Mouse (Mus musculus): Measurements from ENCODE around the gene Tstd1. TPM values are rescaled to one million over a fixed set of nuclear protein-coding genes. Genes with fewer than 3 reads are reported as not detected.

The Tstd1 gene
- total and polyA plus RNA-seq, 2 experiments from 2014 or later = 2.3 TPM; not detected in 1

- Histone ChIP-seq H3K9me3 (ENCODE audit: low read length) (no peaks in the 10 kb centered on the region), H3K36me3 (ENCODE audit: insufficient read depth, low read length) (no peaks in the 10 kb centered on the region), H3K27ac (no peak overlapping the region), H3K4me3 (ENCODE audit: low read length) (no peak overlapping the region), H3K9ac (replicated peaks; ENCODE audit: low read length) (no peak overlapping the region), H3K27me3 (ENCODE audit: insufficient read depth, low read length) (no peaks in the 10 kb centered on the region), H3K4me1 (ENCODE audit: insufficient read depth, low read length) (no peaks in the 10 kb centered on the region), H3K4me2 (ENCODE audit: low read depth, low read length) (no peak overlapping the region)
- WGBS = 79% methylated on average over 4 of the region's 4 CpGs
- DNase-seq (ENCODE audit: low spot score) = no peak
- ATAC-seq = no peak
- TF ChIP-seq CTCF (IDR thresholded peaks at IDR 0.05; ENCODE audit: low read depth) = no peak
These were observed 28.6 kb upstream of the Tstd1 start for GRCm38 (mm10) chr1:171390101-171390500.

GRCm38 (mm10) chr1:171401821-171402220 lies 16.9 kb upstream of the Tstd1 start:
- Histone ChIP-seq H3K27ac (no peak overlapping the region), H3K9ac (replicated peaks; ENCODE audit: low read length) (no peak overlapping the region), H3K4me1 (ENCODE audit: insufficient read depth, low read length) (no peaks in the 10 kb centered on the region), H3K9me3 (ENCODE audit: low read length) (no peaks in the 10 kb centered on the region), H3K4me3 (ENCODE audit: low read length) (no peak overlapping the region), H3K4me2 (ENCODE audit: low read depth, low read length) (no peak overlapping the region), H3K27me3 (ENCODE audit: insufficient read depth, low read length) (no peaks in the 10 kb centered on the region), H3K36me3 (ENCODE audit: insufficient read depth, low read length) (no peaks in the 10 kb centered on the region)
- 75% methylated on average over 4 of the region's 4 CpGs for WGBS
- ATAC-seq (no peak), DNase-seq (ENCODE audit: low spot score) (no peak)
- no peak for TF ChIP-seq CTCF (IDR thresholded peaks at IDR 0.05; ENCODE audit: low read depth)

- Histone ChIP-seq H3K9ac (replicated peaks; ENCODE audit: low read length) (no peak overlapping the region), H3K36me3 (ENCODE audit: insufficient read depth, low read length) (no peaks in the 10 kb centered on the region), H3K27ac (no peak overlapping the region), H3K9me3 (ENCODE audit: low read length) (no peaks in the 10 kb centered on the region), H3K4me2 (ENCODE audit: low read depth, low read length) (no peak overlapping the region), H3K4me1 (ENCODE audit: insufficient read depth, low read length) (no peaks in the 10 kb centered on the region), H3K4me3 (ENCODE audit: low read length) (no peak overlapping the region), H3K27me3 (ENCODE audit: insufficient read depth, low read length) (no peaks in the 10 kb centered on the region)
- no peak for ATAC-seq
- no peak for TF ChIP-seq CTCF (IDR thresholded peaks at IDR 0.05; ENCODE audit: low read depth)
- DNase-seq (ENCODE audit: low spot score) = no peak
- 91% methylated on average over 9 of the region's 9 CpGs for WGBS
These were observed 15.7 kb upstream of the Tstd1 start for GRCm38 (mm10) chr1:171402991-171403390.

GRCm38 (mm10) chr1:171407263-171407662 lies 11.4 kb upstream of the Tstd1 start:
- no peak overlapping the region for H3K4me3 ChIP-seq (ENCODE audit: low read length)
- H3K27ac ChIP-seq = no peak overlapping the region
- ATAC-seq (no peak), DNase-seq (ENCODE audit: low spot score) (no peak)
- H3K4me2 ChIP-seq (ENCODE audit: low read depth, low read length) = no peak overlapping the region
- H3K36me3 ChIP-seq (ENCODE audit: insufficient read depth, low read length) = no peaks in the 10 kb centered on the region
- no peaks in the 10 kb centered on the region for H3K4me1 ChIP-seq (ENCODE audit: insufficient read depth, low read length)
- no peak overlapping the region for H3K9ac ChIP-seq (replicated peaks; ENCODE audit: low read length)
- WGBS = 72% methylated on average over 5 of the region's 5 CpGs
- H3K9me3 ChIP-seq (ENCODE audit: low read length) = no peaks in the 10 kb centered on the region
- no peaks in the 10 kb centered on the region for H3K27me3 ChIP-seq (ENCODE audit: insufficient read depth, low read length)
- TF ChIP-seq CTCF (IDR thresholded peaks at IDR 0.05; ENCODE audit: low read depth) = no peak

- Histone ChIP-seq H3K9ac (replicated peaks; ENCODE audit: low read length) (no peak overlapping the region), H3K9me3 (ENCODE audit: low read length) (no peaks in the 10 kb centered on the region), H3K4me1 (ENCODE audit: insufficient read depth, low read length) (peaks cover 4% of the 10 kb centered on the region; the same call in 1 of the 2 replicates), H3K27ac (no peak overlapping the region), H3K4me2 (ENCODE audit: low read depth, low read length) (no peak overlapping the region), H3K27me3 (ENCODE audit: insufficient read depth, low read length) (no peaks in the 10 kb centered on the region), H3K36me3 (ENCODE audit: insufficient read depth, low read length) (0 out of 2 replicates have a peak, but pooled peaks cover 2% of the 10 kb centered on the region), H3K4me3 (ENCODE audit: low read length) (no peak overlapping the region)
- ATAC-seq (no peak), DNase-seq (ENCODE audit: low spot score) (no peak)
- 85% methylated on average over 1 of the region's 1 CpGs for WGBS
- no peak for TF ChIP-seq CTCF (IDR thresholded peaks at IDR 0.05; ENCODE audit: low read depth)
These were observed 8.4 kb upstream of the Tstd1 start for GRCm38 (mm10) chr1:171410231-171410630.

GRCm38 (mm10) chr1:171410947-171411484 lies 7.7 kb upstream of the Tstd1 start, which contains the start of gene Usf1:
Gene Usf1, plus strand, starts transcription at chr1:171411313.
- Histone ChIP-seq H3K27me3 (ENCODE audit: insufficient read depth, low read length) (no peaks in the 10 kb centered on the region), H3K27ac (peak within 1 kb of the TSS; percentile 96), H3K4me3 (ENCODE audit: low read length) (peak within 1 kb of the TSS; percentile 87), H3K4me2 (ENCODE audit: low read depth, low read length) (peak within 1 kb of the TSS; percentile 71), H3K36me3 (ENCODE audit: insufficient read depth, low read length) (peaks cover 10% of the 10 kb centered on the region; the same call in 1 of the 2 replicates), H3K4me1 (ENCODE audit: insufficient read depth, low read length) (peaks cover 4% of the 10 kb centered on the region; the same call in 1 of the 2 replicates), H3K9me3 (ENCODE audit: low read length) (no peaks in the 10 kb centered on the region), H3K9ac (replicated peaks; ENCODE audit: low read length) (peak within 1 kb of the TSS; percentile 92)
- WGBS = under 1% methylated on average over 36 of the region's 36 CpGs
- TF ChIP-seq CTCF (IDR thresholded peaks at IDR 0.05; ENCODE audit: low read depth) = no peak
- ATAC-seq (peak; percentile 98), DNase-seq (ENCODE audit: low spot score) (peak; percentile 98)

GRCm38 (mm10) chr1:171411492-171411941 lies 7.2 kb upstream of the Tstd1 start:
- no peak for TF ChIP-seq CTCF (IDR thresholded peaks at IDR 0.05; ENCODE audit: low read depth)
- H3K4me1 ChIP-seq (ENCODE audit: insufficient read depth, low read length) = peaks cover 4% of the 10 kb centered on the region; the same call in 1 of the 2 replicates
- 1% methylated on average over 30 of the region's 39 CpGs for WGBS
- peaks cover 15% of the 10 kb centered on the region for H3K36me3 ChIP-seq (ENCODE audit: insufficient read depth, low read length)
- DNase-seq (ENCODE audit: low spot score) (no peak), ATAC-seq (peak; percentile 86)
- H3K9ac ChIP-seq (replicated peaks; ENCODE audit: low read length) = peak overlapping the region; percentile 92
- peak overlapping the region; percentile 96 for H3K27ac ChIP-seq
- H3K4me3 ChIP-seq (ENCODE audit: low read length) = peak overlapping the region; percentile 87
- no peaks in the 10 kb centered on the region for H3K27me3 ChIP-seq (ENCODE audit: insufficient read depth, low read length)
- no peaks in the 10 kb centered on the region for H3K9me3 ChIP-seq (ENCODE audit: low read length)
- H3K4me2 ChIP-seq (ENCODE audit: low read depth, low read length) = peak overlapping the region; percentile 71
